Mouse (Mus musculus): ENCODE measurements around the gene Mex3d. TPM values are rescaled to one million over a fixed set of nuclear protein-coding genes. Genes with fewer than 3 reads are reported as not detected.

Gene Mex3d
- 13.8 and 47.5 TPM in 2 replicates for polyA plus RNA-seq (2012; rRNA removed; ENCODE audit: low replicate concordance)

GRCm38 (mm10) chr10:80387522-80387959 is at the start of gene Mex3d:
Mex3d (minus strand) TSS chr10:80387659.

GRCm38 (mm10) chr10:80433513-80434232 is 46.2 kb upstream of the Mex3d start, which contains the start of gene Tcf3:
Tcf3 (minus strand) TSS chr10:80433647.

GRCm38 (mm10) chr10:80406684-80407501 is 19.4 kb upstream of the Mex3d start, which contains the start of gene Uqcr11:
Uqcr11 (minus strand) TSS chr10:80406830.

GRCm38 (mm10) chr10:80399191-80399972 is 11.9 kb upstream of the Mex3d start, which contains the start of gene Mbd3:
Mbd3 (minus strand) TSS chr10:80399550.

GRCm38 (mm10) chr10:80356001-80356682 is 31.3 kb downstream of the Mex3d start, which contains the start of gene Plk5:
Plk5 (plus strand) TSS chr10:80356459.

GRCm38 (mm10) chr10:80348244-80348781 is 39.1 kb downstream of the Mex3d start, which contains the start of gene Adamtsl5:
Adamtsl5 (minus strand) TSS chr10:80348412.

Other genes with a start within 250 kb of the Mex3d start
- gene Atp5d, start 249.0 kb downstream of the Mex3d start, polyA plus RNA-seq (2012; rRNA removed; ENCODE audit: low replicate concordance), result 1,044 and 2,712 TPM in 2 replicates
- gene Cbarp, start 246.8 kb downstream of the Mex3d start, polyA plus RNA-seq (2012; rRNA removed; ENCODE audit: low replicate concordance), result 27.7 and 53.0 TPM in 2 replicates
- gene Midn, start 239.4 kb downstream of the Mex3d start, polyA plus RNA-seq (2012; rRNA removed; ENCODE audit: low replicate concordance), result 83.5 and 239 TPM in 2 replicates
- gene Cirbp, start 221.7 kb downstream of the Mex3d start, polyA plus RNA-seq (2012; rRNA removed; ENCODE audit: low replicate concordance), result 93.4 and 153 TPM in 2 replicates
- 11.7 and 15.0 TPM in 2 replicates for gene 1600002K03Rik, start 214.7 kb downstream of the Mex3d start, polyA plus RNA-seq (2012; rRNA removed; ENCODE audit: low replicate concordance)
- 5.0 and 12.1 TPM in 2 replicates for gene Efna2, start 208.2 kb downstream of the Mex3d start, polyA plus RNA-seq (2012; rRNA removed; ENCODE audit: low replicate concordance)
- 45.9 and 46.8 TPM in 2 replicates for gene Mum1, start 161.2 kb downstream of the Mex3d start, polyA plus RNA-seq (2012; rRNA removed; ENCODE audit: low replicate concordance)
- gene Ndufs7, start 138.5 kb downstream of the Mex3d start, polyA plus RNA-seq (2012; rRNA removed; ENCODE audit: low replicate concordance), result 857 and 948 TPM in 2 replicates
- gene Gamt, start 126.6 kb downstream of the Mex3d start, polyA plus RNA-seq (2012; rRNA removed; ENCODE audit: low replicate concordance), result 41.6 and 54.2 TPM in 2 replicates
- 40.3 and 92.4 TPM in 2 replicates for gene Dazap1, start 126.2 kb downstream of the Mex3d start, polyA plus RNA-seq (2012; rRNA removed; ENCODE audit: low replicate concordance)
- 1,242 and 1,668 TPM in 2 replicates for gene Rps15, start 95.2 kb downstream of the Mex3d start, polyA plus RNA-seq (2012; rRNA removed; ENCODE audit: low replicate concordance)
- 1.4 and 1.9 TPM in 2 replicates for gene Apc2, start 91.7 kb downstream of the Mex3d start, polyA plus RNA-seq (2012; rRNA removed; ENCODE audit: low replicate concordance)
- 57.6 and 67.1 TPM in 2 replicates for gene 2310011J03Rik, start 67.1 kb downstream of the Mex3d start, polyA plus RNA-seq (2012; rRNA removed; ENCODE audit: low replicate concordance)
- gene Pcsk4, start 58.2 kb downstream of the Mex3d start, polyA plus RNA-seq (2012; rRNA removed; ENCODE audit: low replicate concordance), result 18.9 and 31.0 TPM in 2 replicates
- 17.8 and 36.0 TPM in 2 replicates for gene Reep6, start 57.7 kb downstream of the Mex3d start, polyA plus RNA-seq (2012; rRNA removed; ENCODE audit: low replicate concordance)
- 47.3 and 58.2 TPM in 2 replicates for gene Adamtsl5, start 39.2 kb downstream of the Mex3d start, polyA plus RNA-seq (2012; rRNA removed; ENCODE audit: low replicate concordance)
- 2.2 and 3.0 TPM in 2 replicates for gene Plk5, start 31.2 kb downstream of the Mex3d start, polyA plus RNA-seq (2012; rRNA removed; ENCODE audit: low replicate concordance)
- 134 and 161 TPM in 2 replicates for gene Mbd3, start 11.9 kb upstream of the Mex3d start, polyA plus RNA-seq (2012; rRNA removed; ENCODE audit: low replicate concordance)
- gene Uqcr11, start 19.2 kb upstream of the Mex3d start, polyA plus RNA-seq (2012; rRNA removed; ENCODE audit: low replicate concordance), result 1,950 and 2,616 TPM in 2 replicates
- 78.7 and 199 TPM in 2 replicates for gene Tcf3, start 46.0 kb upstream of the Mex3d start, polyA plus RNA-seq (2012; rRNA removed; ENCODE audit: low replicate concordance)
- gene Onecut3, start 107.2 kb upstream of the Mex3d start, polyA plus RNA-seq (2012; rRNA removed; ENCODE audit: low replicate concordance), result not detected in 2 replicates
- 0.05 and 0.06 TPM in 2 replicates for gene Atp8b3, start 151.5 kb upstream of the Mex3d start, polyA plus RNA-seq (2012; rRNA removed; ENCODE audit: low replicate concordance)
- 51.6 and 93.8 TPM in 2 replicates for gene Rexo1, start 173.9 kb upstream of the Mex3d start, polyA plus RNA-seq (2012; rRNA removed; ENCODE audit: low replicate concordance)
- gene Klf16, start 189.7 kb upstream of the Mex3d start, polyA plus RNA-seq (2012; rRNA removed; ENCODE audit: low replicate concordance), result 17.2 and 59.7 TPM in 2 replicates
- gene Abhd17a, start 202.7 kb upstream of the Mex3d start, polyA plus RNA-seq (2012; rRNA removed; ENCODE audit: low replicate concordance), result 205 and 464 TPM in 2 replicates
- 135 and 145 TPM in 2 replicates for gene Scamp4, start 215.2 kb upstream of the Mex3d start, polyA plus RNA-seq (2012; rRNA removed; ENCODE audit: low replicate concordance)
- 11.8 and 32.4 TPM in 2 replicates for gene Adat3, start 215.2 kb upstream of the Mex3d start, polyA plus RNA-seq (2012; rRNA removed; ENCODE audit: low replicate concordance)
- 2.7 and 3.6 TPM in 2 replicates for gene Gm49322, start 218.4 kb upstream of the Mex3d start, polyA plus RNA-seq (2012; rRNA removed; ENCODE audit: low replicate concordance)
- 181 and 382 TPM in 2 replicates for gene Csnk1g2, start 235.2 kb upstream of the Mex3d start, polyA plus RNA-seq (2012; rRNA removed; ENCODE audit: low replicate concordance)

Measured in mammary gland, adult 2 months (tissue).